Mouse (Mus musculus) T-helper 1 cell (primary cell): Measurements from ENCODE around the gene Cntfr.

Experiments
- in situ Hi-C: fragments of 300-600 bp; cut with MboI, MseI; formaldehyde crosslinking; loops from one replicate; pipeline ENCODE4 v1.15.1; 2025; ENCODE audit warnings: high pct_unique_total_duplicates

The Cntfr gene

GRCm38 (mm10) chr4:41618916-41619746 lies 77.8 kb downstream of the Cntfr start:
- in situ Hi-C loops, result no loop called here

- in situ Hi-C loops, result no loop called here
Observed at GRCm38 (mm10) chr4:41615661-41616599, 81.0 kb downstream of the Cntfr start.

DNA sequence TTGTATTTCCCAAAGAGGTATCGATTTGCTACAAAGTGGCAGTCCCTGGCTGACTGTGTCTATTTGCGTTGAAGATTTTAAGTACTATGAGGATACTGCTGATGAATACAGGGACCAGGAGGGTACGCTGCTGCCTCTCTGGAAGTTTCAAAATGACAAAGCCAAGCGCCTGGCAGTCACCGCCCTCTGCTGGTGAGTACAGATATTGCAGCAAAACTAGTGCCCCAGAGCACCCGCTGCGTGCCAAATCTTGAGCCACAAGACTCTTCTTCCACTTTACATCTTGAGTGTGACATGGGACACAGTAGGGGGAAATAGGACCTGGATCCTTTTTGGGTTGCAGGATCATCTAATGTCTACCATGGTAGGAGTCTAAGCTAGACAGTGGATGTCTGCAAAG lies 82.7 kb downstream of the Cntfr start:
- in situ Hi-C loops, result loop anchor here (5.0 kb wide), 2 partner anchors 57 to 87 kb away; no protein-coding TSS in a partner anchor

DNA sequence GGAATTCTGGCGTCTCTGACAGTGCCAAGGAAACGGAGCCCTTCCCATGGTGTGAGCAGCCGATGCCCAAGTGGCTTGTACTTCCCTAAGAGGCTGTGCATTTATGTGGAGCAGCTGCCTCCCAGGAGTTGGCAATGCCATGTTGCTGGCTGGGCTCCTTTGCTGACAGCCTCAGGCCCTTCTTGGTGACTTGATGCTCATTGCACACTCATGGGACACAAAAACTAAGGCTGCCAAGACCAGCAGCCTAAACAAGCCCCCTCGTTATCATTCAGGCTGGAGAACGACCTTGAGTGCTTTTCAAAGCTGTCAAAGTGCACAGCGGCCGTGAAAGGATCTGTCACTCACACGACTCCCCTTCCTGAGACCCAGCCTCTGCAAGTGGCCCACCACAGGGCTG lies 84.7 kb downstream of the Cntfr start:
- in situ Hi-C loops, result loop anchor here (5.0 kb wide), 2 partner anchors 55 to 85 kb away; no protein-coding TSS in a partner anchor

- in situ Hi-C loops, result loop anchor here (5.0 kb wide), 2 partner anchors 53 to 83 kb away; no protein-coding TSS in a partner anchor
Observed at GRCm38 (mm10) chr4:41610594-41610980, 86.3 kb downstream of the Cntfr start.

DNA sequence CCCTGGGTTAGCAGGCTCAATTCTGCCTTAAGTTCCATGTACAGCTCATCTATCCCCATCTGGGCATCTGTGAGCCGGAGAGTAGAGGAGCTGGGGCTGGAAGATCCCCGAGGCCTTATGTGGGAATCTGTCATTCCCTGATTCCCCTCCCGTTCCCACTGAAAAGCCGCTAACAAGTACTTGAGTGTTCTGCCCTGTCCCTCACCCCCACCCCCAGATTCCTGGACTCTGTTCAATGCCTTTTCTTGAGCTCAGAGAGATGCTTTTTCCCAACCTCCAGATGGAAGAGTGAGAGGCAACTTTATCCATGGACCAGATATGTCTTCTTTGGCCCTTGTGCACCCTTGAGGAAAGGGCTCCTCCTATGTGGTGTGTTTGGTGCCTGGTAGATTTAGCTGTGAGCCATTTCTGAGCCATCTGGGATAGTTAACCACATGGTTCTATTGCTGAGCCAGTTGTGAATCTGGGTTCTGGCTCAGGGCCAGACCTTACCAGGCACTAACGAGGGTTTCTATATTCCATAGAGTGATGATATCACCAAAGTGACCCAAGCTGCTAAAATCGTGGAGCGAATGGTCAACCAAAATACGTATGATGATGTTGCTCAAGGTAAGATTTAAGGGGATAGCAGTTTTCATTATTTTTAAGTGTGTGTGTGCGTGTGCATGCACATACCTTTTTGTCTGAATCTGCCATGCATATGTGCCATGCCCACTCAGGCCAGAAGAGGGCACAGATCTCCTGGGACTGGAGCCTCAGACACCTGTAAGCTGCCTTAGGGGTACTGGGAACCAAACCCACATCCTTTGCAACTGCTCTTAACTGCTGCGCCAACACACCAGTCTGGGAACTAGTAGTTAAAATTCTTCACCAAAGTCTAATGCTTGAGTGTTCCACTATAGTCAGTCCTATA lies 87.0 kb downstream of the Cntfr start:
- in situ Hi-C loops, result loop anchor here (5.0 kb wide), 2 partner anchors 53 to 83 kb away; no protein-coding TSS in a partner anchor
